Mouse (Mus musculus) left cerebral cortex, postnatal 36 days (tissue): ENCODE data around the gene Glrx5. TPM values are rescaled to one million over a fixed set of nuclear protein-coding genes. Genes with fewer than 3 reads are reported as not detected.

ENCODE experiments used
- DNase-seq, 2 experiments: peaks; one replicate each; pipeline ENCODE4 v3.0.0; 2021 to 2022; ENCODE audit warnings: low spot score in 2 of 2, mixed read lengths in 1 of 2
- intact Hi-C: fragments of 180-260 bp; cut with DNase I; formaldehyde crosslinking; loops from one replicate; pipeline ENCODE4 v1.15.1; 2025
- total RNA-seq, 2 experiments: library from RNA; stranded (reverse); gene quantifications; 2 replicates each; pipeline ENCODE4 v1.2.3; 2021

Gene Glrx5
- total RNA-seq = 10 to 100 TPM; 41.1 to 51.5 TPM

GRCm38 (mm10) chr12:105032147-105032831 lies at the start of gene Glrx5:
Gene Glrx5 (plus strand): TSS chr12:105032688.
- intact Hi-C loops = loop anchor here (10.0 kb wide), 1 partner anchor 277 kb away; the partner anchor contains the start of gene Dicer1
- peak; percentile 100 for DNase-seq

GRCm38 (mm10) chr12:104983476-104983875 lies 49.0 kb upstream of the Glrx5 start:
- intact Hi-C loops = no loop called here

GRCm38 (mm10) chr12:104985088-104985487 lies 47.4 kb upstream of the Glrx5 start:
- DNase-seq = no peak
- intact Hi-C loops = no loop called here

More at GRCm38 (mm10) chr12:104983476-104983875, 49.0 kb upstream of the Glrx5 start:
- DNase-seq = no peak

- no peak for DNase-seq
- intact Hi-C loops = no loop called here
These were observed 46.5 kb upstream of the Glrx5 start for GRCm38 (mm10) chr12:104986001-104986400.

- intact Hi-C loops = no loop called here
- no peak for DNase-seq
These were observed 45.7 kb upstream of the Glrx5 start for GRCm38 (mm10) chr12:104986781-104987180.

GRCm38 (mm10) chr12:104987936-104988335 lies 44.6 kb upstream of the Glrx5 start:
- no peak for DNase-seq
- intact Hi-C loops = no loop called here

- no peak for DNase-seq
- intact Hi-C loops = no loop called here
These were observed 41.6 kb upstream of the Glrx5 start for GRCm38 (mm10) chr12:104990741-104991454.

- no peak for DNase-seq
- intact Hi-C loops = no loop called here
These were observed 40.3 kb upstream of the Glrx5 start for GRCm38 (mm10) chr12:104992123-104992741.

- no peak for DNase-seq
- intact Hi-C loops = no loop called here
These were observed 39.6 kb upstream of the Glrx5 start for GRCm38 (mm10) chr12:104992838-104993237.

GRCm38 (mm10) chr12:104995259-104995876 lies 37.1 kb upstream of the Glrx5 start:
- intact Hi-C loops = no loop called here
- DNase-seq = no peak

GRCm38 (mm10) chr12:104996012-104996728 lies 36.3 kb upstream of the Glrx5 start:
- intact Hi-C loops = no loop called here
- DNase-seq = no peak

- no peak for DNase-seq
- intact Hi-C loops = no loop called here
These were observed 35.3 kb upstream of the Glrx5 start for GRCm38 (mm10) chr12:104997159-104997558.

- no peak for DNase-seq
- intact Hi-C loops = no loop called here
These were observed 34.7 kb upstream of the Glrx5 start for GRCm38 (mm10) chr12:104997641-104998293.

GRCm38 (mm10) chr12:104998541-104998940 lies 33.9 kb upstream of the Glrx5 start:
- intact Hi-C loops = no loop called here
- DNase-seq = no peak

- DNase-seq = no peak
- intact Hi-C loops = no loop called here
These were observed 33.3 kb upstream of the Glrx5 start for GRCm38 (mm10) chr12:104999171-104999570.

GRCm38 (mm10) chr12:105000487-105001283 lies 31.8 kb upstream of the Glrx5 start:
- no peak for DNase-seq
- intact Hi-C loops = no loop called here

- no peak for DNase-seq
- intact Hi-C loops = no loop called here
These were observed 31.2 kb upstream of the Glrx5 start for GRCm38 (mm10) chr12:105001317-105001716.
